Mouse (Mus musculus): ENCODE measurements at regions not wholly inside any gene's neighbourhood (a gene's known extent, or its start where the extent isn't known, plus 50 kb on each side); places are given as distances from the start of the nearest gene placed in this dataset.

DNA sequence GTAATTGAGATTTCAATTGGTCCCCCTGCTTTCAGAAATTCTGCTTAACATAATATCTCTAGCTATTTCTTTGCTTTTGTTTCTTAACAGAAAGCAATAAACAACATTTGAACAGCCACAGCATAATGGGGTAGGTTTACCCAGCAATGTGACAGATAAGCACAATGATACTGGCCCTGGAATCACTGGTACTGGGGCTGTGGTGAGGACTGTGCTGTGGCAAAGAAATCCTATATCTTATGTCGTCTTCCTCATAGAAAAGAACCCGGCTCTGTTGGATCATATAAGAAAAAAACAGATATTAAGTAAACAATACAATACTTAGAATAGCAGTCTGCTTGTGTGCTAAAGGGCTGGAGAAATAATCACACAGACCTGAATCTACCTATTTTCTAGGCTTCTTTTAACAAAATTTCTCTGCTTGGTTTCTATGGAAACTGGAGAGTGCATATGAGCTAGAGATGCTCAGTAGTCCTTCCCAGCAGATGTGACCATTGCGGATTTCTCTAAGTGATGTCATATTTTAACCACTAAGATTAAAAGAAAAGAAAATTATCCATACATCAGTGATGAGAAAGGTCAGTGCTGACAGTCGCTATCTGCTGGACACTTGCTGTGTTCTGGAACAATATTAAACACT, 119.8 kb upstream of the Gnao1 start:
- DNase-seq (ENCODE audit: low spot score in 2 of 2) = no peak

DNA sequence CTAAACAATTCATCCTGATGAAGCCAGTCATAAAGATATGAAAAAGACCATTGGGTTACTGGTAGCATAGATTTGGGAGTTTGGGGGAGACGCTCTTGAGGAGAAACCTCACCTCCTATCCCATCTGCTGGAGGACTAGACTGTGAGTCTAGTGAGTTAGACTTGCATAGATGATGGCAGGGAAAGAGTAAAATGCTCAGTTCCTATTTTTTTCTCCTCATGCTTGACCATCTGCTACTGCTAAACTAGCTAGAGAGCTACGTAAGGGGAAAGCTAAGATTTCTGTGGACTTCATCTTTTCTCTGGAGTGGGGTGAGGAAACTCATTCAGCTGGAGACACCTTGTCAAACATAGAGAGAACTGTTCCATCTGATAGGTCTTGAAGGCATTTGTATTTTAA, 118.4 kb upstream of the Gnao1 start:
- DNase-seq (ENCODE audit: low spot score in 2 of 2) = no peak

DNA sequence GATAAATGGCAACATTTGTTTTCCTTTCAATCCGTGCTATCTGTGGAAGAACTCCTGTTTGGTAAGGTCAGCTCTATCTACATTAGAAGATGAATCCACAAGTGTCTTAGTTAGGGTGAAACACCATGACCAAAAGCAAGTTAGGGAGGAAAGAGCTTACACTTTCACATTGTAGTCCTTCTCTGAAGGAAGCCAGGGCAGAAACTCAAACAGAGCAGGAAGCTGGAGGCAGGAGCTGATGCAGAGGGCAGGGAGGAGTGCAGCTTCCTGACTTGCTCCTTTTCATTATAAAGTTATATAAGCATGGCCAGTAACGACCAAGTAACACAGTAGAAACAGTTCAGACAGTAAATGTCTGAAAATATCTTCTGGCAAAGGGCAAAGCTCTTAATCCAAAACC, 117.9 kb upstream of the Gnao1 start:
- no peak for DNase-seq (ENCODE audit: low spot score in 2 of 2)

DNA sequence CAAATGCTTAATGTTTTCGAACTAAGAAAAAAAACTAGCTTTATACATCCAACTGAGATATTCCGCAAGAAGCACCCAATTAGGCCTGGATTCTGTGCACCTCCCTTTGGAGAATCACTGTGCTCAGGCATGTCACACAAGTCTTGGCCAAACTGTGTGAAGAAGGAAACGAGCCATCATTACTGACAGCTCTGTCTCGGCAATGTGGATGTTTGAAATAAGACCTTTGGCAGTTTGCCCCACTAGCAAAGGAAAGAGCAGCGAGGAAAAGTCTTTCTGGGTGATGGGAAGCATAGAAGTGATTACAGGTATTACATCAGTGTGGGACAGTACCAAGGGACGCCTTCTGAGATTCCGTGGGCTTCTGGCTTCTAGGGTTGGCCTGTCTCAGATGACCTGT, 112.6 kb upstream of the Gnao1 start:
- no peak for DNase-seq (ENCODE audit: low spot score in 2 of 2)

DNA sequence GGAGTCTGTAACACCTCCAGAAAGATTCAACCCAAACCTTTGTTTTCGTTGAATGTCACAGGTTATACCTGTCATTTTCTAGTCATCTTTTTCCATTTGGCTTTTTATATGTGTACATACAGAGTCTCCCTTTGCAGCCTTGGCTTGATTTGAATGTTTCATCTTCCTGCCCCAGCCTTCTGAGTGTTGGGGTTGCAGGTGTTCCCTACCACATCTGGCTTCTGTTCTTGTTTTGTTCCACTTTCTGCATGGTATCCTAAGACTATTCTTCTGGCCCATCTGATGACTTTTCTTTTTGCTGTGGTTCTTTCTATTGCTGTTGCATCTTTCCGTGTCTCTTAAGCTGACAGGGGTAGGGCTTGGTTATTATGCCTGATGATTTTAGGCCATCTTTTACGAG, 111.3 kb upstream of the Gnao1 start:
- DNase-seq (ENCODE audit: low spot score in 2 of 2) = no peak

DNA sequence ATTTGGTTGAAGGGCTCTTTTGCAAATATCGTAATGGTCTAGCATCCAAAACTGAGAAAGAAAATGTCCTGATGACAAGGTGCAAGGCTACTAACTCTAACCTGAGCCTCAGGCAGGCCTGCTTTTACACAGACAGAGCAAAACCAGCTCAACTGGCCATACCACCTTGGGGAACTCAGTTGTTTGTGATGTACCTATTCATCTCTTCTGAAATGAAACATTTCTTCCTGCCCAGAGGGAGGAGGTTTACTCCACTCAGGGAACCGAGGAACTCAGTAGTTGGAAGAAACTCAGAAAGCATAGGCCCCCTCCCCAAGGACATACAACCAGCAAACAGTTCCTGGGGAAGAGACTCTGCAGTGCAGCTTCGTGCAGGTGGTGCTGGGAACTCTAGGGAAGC, 108.4 kb upstream of the Gnao1 start:
- no peak for DNase-seq (ENCODE audit: low spot score in 2 of 2)

DNA sequence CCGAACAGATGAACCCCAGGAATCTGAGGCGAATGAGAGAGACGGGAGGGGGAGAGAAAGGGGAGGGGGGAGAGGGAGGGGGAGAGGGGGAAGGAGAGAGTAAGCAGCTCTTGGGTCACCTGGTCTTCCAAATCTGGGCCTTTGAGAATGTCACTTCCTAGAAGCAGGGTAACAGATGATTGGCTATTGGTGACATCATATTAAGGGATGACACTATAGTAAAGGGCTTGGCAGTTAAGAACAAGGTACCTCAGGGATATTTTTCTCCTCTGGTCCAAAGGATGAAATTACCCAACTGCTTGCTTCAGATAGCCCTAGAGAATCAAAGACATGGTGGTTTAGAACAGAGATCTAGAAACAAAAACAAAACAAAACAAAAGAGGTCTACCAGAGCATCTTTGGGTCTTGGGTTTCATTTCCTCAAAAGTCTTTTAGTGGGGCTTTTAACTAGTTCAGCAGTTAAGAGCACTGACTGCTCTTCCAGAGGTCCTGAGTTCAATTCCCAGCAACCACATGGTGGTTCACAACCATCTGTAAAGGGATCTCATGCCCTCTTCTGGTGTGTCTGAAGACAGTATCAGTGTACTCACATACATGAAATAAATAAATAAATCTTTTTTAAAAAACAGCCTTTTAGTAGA, 97.6 kb upstream of the Gnao1 start:
- DNase-seq (ENCODE audit: low spot score in 2 of 2) = no peak

DNA sequence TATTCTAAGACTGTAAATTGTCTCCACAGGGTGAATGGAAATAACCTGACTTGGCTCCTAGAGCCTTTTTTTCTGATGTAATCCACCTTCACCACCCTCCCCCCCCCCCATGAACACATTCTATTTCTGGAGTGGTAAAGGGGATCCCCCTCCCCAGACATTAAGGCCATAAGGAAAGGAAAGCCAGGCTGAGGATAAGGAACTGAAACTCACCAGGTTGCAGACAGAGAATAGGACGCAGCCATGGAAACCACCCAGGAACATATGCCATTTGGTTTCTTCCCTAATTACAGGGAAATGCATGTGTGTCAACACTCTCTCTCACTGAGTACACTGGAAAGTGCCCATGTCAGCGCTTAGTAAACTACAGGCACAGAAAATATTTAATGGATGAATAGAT, 96.5 kb upstream of the Gnao1 start:
- DNase-seq (ENCODE audit: low spot score in 2 of 2) = no peak

DNA sequence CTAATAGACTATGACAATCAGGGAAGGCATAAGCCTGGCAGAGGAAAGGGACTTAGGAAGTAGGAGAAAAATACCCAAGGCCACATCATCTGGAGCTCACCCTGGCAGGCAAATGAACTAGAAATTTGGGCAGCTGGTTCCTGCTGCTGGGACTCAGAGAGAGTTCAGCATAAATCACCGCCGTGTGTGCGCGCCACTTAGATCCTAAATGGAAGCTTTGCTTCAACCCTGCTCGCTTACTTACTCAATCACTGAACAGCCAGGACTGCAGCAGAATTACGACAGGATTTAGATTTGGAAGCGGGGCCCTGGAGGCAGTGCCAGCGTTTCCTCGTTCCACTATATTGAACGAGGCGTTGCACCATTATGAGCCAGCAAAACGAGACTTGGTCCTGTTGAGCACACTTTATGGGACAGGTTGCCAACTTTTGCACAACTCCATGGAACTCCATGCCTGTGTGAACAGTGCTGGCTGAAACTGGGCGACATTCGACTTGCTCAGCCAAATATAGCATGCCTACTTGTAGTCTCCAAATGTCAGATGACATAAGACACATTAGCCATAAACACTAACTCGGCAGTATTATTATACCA, 84.8 kb upstream of the Gnao1 start:
- no peak for DNase-seq (ENCODE audit: low spot score in 2 of 2)

DNA sequence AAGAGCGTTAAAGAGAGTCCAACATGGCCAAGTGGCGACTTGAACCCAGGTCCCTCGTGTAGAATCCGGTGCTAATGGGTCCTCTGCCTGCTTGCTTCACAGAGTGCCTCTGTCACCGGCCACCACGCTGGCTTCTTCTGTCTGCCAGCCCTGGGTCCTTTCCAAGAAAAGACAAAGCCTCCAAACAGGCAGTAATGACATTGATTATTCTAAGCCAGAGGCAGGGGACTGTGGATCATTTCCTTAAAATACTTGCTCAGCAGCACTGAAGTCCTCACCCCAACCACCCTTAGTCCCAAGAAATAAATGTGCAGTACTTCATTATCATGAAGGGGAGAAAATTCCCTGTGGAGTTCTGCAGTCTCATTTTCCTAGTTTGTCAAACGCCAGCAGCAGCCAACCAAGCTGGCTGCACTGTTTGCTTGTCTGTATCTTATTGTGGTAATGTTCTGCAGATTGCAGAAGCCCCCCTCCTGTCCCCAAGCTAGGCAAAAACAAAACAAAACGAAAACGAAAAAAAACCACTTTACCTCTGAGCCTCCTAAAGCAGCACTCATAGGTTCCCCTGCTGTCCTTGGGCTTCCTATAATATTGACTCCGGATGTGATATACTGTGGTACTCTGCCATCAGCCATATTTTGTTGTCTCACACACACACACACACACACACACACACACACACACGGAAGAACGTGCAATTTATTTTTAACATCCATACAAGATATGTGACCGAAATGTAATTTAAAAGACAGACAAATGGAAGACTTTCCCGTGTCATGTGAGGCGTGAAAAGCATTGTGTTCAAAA, 80.4 kb upstream of the Gnao1 start:
- peak in 1 of 2 experiments; percentile 28 for DNase-seq (ENCODE audit: low spot score in 2 of 2)

DNA sequence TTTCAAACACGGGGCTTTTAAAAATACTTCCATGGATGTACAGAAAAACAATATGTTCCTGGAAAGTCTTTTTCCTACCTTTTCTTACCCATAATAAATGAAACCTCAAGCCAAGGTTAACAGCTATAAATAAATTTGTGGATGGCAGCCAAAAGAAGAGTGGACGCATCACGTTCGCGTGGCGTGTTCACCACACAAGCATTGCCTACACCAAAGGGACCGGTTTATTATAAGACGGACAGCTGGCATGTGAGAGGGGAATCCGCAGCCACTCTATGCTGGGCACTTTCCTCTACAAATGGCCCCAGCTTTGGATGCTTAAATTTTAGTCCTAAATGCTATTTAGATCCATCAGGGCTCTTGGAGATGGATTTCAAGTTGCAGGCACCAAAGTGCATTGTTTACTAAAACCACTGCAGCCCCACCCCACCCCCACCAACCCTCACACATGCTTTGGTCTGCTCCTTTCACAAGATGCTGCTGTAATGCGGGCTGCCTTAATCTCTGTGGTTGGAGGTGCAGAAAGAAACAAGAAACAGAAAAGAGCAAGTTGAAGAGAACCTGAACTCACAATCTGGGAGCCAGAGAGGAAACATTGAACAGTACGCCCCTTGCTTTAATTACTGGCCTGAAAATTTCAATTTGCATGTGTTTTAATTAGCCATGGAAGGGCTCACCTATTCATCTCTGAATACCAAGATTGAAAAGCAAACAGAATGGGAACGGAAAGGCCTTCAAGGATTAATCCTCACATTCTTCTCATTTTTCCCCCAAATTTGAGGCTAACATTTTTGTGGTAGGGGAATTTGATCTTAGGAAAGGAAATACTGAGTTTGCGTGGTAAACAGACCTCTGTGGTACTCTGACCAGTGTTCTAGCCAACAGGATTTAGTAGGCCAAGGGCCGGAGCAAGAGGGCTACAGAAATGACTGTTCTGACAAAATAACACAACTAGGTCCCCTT, 78.7 kb upstream of the Gnao1 start:
- DNase-seq (ENCODE audit: low spot score in 2 of 2) = no peak

DNA sequence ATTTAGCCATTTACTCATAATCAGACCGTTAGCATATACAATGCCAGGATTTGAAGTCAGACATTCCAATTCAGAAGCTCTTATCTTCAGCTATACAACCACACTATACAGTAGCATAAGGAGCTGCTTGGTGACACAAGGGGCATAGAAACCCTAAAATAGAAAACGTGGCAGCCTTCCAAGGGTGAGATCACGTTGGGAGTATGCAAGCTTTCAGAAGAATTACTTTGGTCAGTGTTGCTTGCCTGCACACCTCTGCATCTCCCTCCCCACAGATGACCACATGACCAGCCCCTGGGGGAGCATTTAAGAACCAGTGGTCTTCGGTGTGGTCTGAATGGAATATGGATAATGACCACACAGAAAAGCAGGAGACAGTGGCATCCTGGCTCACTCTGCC, 74.9 kb upstream of the Gnao1 start:
- no peak for DNase-seq (ENCODE audit: low spot score in 2 of 2)

DNA sequence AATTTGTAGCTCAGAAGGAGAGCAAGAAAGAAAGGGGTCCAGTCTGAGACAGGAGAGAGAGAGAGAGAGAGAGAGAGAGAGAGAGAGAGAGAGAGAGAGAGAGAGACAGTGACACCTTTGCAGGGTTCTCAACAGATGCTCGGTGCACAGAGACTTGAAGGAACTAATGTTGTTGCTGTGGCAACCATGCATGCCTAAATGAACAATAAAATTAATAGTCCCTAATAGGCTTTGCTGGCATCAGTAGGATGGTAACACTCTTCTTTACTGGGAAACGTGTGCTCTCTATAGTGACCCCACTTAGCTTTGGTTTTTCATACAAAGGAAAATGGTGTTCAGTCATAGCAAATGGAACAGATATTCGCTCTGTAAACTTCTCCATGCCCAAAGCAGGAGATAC, 69.5 kb upstream of the Gnao1 start:
- DNase-seq (ENCODE audit: low spot score in 2 of 2) = no peak

DNA sequence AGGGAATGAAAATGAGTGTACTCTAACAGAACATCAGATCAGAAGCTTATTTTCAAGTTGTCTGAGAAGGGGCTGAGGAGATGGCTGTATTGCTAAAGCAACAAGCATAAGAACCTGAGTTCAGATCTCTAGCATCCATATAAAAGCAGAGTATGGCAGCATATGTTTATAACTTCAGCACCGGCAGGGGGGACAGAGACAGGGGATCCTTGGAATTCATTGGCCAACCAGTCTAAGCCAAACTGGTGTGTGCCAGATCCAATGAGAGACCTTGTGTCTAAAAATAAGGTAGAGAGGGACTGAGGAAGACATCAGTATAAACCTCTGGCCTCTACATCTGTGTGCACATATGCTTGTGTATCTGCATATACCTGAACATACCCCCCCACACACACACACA, 61.0 kb upstream of the Gnao1 start:
- no peak for DNase-seq (ENCODE audit: low spot score in 2 of 2)

DNA sequence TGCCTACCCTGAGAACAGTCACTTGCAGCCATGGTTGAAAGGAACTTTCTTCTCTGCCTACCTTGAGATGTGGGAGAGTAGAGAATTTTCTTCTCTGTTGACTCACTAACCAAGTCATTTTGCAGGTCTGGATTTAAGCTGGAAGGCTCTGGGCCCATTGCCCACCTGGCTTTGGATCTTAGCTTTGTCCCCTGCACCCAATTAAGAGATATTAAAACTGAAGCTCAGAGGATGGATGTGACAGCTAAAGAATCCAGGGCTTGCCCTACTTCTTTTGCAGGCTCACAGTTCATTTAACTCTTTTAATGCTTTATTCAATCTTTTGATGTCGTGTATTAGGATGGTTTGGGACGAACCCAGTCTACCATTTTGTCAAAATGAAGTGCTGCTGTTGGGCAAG, 58.8 kb upstream of the Gnao1 start:
- no peak for DNase-seq (ENCODE audit: low spot score in 2 of 2)

DNA sequence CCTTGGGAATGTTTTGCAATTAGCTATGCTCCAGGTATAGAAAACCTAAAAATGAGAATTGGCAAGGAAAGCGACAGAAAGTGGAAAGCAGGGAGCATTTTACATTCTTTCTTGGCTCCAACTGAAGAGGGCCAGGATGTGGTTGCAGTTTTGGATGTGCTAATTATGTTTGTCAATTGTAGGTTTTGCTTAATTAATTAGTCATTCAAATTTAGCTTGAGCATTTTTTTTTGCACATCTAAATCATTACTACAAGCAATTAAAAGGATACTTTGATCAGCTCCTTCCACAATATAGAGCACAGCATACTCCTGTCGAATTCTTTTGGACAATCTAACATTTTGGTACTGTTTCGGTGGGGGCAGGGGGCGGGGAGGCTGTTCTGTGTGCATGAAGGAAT, 53.8 kb upstream of the Gnao1 start:
- DNase-seq (ENCODE audit: low spot score in 2 of 2) = no peak

Data from frontal cortex, postnatal 10 days (tissue).